Mouse (Mus musculus) ES-Bruce4 (cell line): ENCODE measurements around the gene Ctdsp2.

Experiments
- CTCF ChIP-seq: IDR thresholded peaks from one replicate; pipeline ENCODE4 v1.8.1; 2011; ENCODE audit warnings: low read depth, low read length
- EP300 ChIP-seq: IDR thresholded peaks from 2 replicates; pipeline ENCODE4 v1.6.1; 2011; ENCODE audit warnings: low read depth, low read length; ENCODE audit not compliant: insufficient read depth
- POLR2A ChIP-seq: IDR thresholded peaks from one replicate; pipeline ENCODE4 v1.8.1; 2011; ENCODE audit warnings: low read length; ENCODE audit not compliant: insufficient read depth

DNA sequence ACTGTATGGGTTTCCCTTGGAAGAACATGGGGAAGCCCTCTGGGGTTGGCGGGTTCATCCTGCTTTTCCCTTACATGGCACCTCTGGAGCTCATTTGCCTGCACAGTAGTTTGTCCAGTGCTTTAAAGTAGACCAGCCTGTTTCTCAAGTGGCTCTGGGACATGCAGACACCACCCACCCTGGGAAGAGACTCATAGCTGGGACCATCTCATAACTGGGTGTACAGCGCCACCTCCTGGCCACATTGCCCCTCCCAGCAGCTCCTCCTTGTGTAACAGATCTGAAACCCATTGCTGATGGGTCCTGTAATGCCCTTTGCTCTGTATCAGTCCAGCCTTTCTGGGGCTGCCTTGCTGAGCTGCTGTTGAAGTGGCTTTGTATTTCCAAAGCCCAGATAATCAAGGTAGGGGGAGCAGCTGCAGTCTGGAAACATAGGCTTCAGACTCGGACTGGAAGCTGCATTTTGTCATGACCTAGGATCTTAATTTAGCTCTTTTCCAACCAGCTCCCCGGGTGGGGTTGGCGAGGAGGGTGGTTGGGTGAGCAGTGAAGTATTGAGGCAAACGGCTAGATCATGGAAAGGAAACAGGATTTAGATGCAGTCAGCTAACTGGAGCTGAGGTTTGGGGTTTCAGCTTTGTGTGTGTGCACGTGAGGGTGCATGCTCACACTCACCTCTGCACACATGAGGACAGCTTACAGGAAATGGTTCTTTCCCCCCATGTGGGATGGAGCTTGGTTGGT, 12.0 kb downstream of the Ctdsp2 start:
- no peak for TF ChIP-seq EP300
- no peak for TF ChIP-seq POLR2A
- TF ChIP-seq CTCF, result peak; percentile 95
